Mouse (Mus musculus) cerebral cortex, adult 2 months (tissue): ENCODE data around the gene Dlg2.

ENCODE experiments used
- WGBS: fragments of 180-500 bp; shearing (Covaris S2); methylation state at CpG from one replicate; pipeline ENCODE4 v1.1.7; 2018; 5-methylcytosine and 5-hydroxymethylcytosine counted together

Dlg2 gene

DNA sequence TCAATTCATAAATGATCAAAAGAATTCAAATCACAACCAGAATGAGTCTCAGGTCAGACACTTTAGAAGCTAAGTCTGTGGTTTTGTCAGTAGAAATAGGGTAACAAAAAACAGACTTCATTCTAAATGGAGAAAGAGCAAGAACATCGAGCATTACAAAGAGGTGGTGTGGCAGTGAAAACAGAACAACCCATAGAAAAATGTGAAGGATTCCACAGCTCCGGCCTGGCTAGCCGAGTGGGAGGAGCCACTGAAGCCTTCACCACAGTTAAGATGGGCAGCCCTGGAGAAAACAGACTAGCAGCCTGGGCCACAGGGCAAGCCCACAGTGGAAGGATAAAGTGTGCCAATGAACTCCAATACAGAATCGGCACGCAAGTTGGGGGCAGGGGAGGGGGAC, 1979.5 kb downstream of the Dlg2 start:
- 58% methylated on average over 5 of the region's 5 CpGs for WGBS

- 60% methylated on average over 4 of the region's 4 CpGs for WGBS
Measured at GRCm38 (mm10) chr7:92457791-92458190, 1981.3 kb downstream of the Dlg2 start.

DNA sequence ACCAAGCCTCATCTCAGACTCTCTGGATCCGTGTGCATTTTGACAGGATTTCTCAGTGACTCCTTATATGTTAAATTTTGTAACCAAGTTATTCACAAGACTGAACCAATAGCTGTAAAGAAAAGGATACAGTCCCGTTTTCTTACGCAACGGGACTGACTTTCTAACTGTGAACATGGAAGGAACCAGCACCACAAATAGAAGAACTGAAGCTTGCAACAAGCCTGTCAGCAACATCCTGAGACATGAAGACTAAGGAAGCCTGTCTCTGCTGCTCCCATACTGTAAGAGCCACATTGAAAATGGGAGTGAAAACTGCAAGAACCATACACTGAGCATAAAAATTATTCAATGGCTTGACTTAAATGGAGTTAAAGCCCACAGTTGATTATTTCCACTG, 1981.8 kb downstream of the Dlg2 start:
- WGBS, result 68% methylated on average over 4 of the region's 4 CpGs

DNA sequence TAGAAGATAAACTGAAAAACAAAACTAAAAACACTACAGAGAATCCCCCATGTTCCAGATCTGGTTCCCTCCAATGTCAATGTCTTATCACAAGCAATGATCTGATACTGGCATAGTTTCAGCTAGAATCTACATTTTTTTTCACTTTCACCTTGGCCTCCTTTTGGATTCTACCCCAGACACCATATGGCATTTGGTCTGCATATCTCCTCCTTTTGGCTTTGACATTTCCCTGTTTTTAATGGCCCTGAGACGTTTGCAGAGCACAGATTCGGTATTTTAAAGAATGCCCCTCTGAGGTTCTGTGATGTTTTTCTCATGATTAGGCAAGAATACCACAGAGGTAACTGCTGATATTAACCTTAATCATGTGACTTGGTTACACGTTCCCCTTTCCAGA, 1984.8 kb downstream of the Dlg2 start:
- 63% methylated on average over 3 of the region's 3 CpGs for WGBS

GRCm38 (mm10) chr7:92463080-92463877, 1986.8 kb downstream of the Dlg2 start:
- WGBS, result 70% methylated on average over 2 of the region's 2 CpGs

DNA sequence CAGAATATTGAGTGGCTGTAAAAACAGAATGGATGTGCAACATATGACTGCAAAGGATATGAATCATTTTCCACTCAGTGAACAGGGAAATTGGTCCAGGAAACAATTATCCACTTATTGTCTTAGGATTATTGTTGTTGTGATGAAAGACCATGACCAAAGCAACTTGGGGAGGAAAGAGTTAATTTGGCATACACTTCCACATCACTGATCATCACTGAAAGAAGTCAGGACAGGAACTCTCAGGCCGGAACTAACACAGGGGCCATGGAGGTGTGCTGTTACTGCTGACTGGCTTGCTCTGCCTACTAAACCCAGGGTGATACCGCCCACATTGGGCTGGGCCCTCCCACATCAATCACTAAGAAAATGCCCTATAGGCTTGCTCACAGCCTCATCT, 1987.8 kb downstream of the Dlg2 start:
- WGBS, result 59% methylated on average over 2 of the region's 2 CpGs

DNA sequence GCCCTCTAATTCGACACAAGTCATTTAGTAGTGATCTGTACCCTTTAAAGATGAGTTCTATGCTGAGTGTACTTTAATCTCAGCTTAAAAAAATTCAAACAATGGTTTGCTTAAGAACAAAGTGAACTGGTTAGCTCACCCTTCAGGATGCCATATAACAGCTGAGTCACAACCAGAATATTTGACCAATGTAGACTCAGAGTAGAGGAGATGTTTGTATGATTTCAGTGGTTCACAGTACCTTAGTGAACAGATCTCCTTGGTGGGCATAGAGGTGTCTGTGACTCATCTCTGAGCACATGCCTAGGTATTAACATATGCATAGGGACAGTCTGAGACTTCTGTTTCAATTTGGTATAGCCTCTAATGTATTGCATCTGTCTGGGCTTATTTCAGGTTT, 2002.7 kb downstream of the Dlg2 start:
- WGBS, result 77% methylated on average over 1 of the region's 1 CpGs

- WGBS, result 93% methylated on average over 2 of the region's 2 CpGs
Measured at GRCm38 (mm10) chr7:92479748-92480147, 2003.3 kb downstream of the Dlg2 start.

GRCm38 (mm10) chr7:92483346-92483745, 2006.9 kb downstream of the Dlg2 start:
- 96% methylated on average over 3 of the region's 3 CpGs for WGBS

GRCm38 (mm10) chr7:92485881-92486710, 2009.6 kb downstream of the Dlg2 start:
- WGBS, result 57% methylated on average over 3 of the region's 3 CpGs

- 87% methylated on average over 4 of the region's 4 CpGs for WGBS
Measured at GRCm38 (mm10) chr7:92486878-92487277, 2010.4 kb downstream of the Dlg2 start.

- WGBS, result 90% methylated on average over 1 of the region's 1 CpGs
Measured at GRCm38 (mm10) chr7:92492262-92492661, 2015.8 kb downstream of the Dlg2 start.

DNA sequence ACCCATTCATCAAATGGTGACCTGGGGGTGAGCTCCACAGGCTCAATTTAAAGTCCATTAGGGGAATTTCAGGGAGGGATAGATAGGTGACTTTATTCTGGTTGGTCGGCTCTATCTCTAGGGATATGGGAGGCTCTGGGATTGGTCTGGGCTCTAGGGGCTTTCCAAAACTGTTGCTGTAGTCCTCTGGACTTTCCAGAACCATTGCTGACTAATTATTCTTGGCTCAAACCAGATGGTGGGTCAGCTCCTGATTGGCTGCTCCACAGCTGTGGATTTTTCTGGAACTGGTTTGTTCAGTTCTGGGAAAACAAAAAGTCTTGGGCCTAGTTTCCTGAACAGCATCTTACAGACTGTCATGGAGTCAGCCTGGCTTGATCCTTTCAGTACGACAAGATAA, 2017.0 kb downstream of the Dlg2 start:
- 93% methylated on average over 2 of the region's 2 CpGs for WGBS
